Comparison of ENCODE assay signal across 9 mouse cellular contexts in the genomic region with DNA sequence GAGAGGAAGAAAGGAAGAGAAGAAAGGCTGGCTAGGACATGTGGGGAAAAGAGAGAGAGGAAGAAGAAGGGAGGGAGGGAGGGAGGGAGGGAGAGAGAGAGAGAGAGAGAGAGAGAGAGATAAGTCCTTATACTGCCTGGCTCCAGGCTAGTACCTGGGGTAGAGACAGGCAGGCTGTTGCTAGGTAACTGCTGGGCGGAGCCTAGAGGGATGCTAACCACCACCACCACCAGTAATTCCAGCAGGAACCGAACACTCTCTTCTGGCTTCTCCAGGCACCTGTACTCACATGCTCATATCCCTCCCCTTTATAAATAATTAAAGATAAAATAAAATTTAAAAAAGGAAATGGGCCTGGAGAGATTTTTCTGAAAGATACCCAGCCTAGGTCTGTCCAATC. TPM values are rescaled to one million over a fixed set of nuclear protein-coding genes. Genes with fewer than 3 reads are reported as not detected.
DNase-seq lines count a peak whose midpoint lies in the region; ATAC-seq and TF ChIP-seq lines count a peak whose summit lies in the region.
"Had no signal": no experiment of that assay in that cellular context is flagged by ENCODE, and none has a peak within 500 bp of the region (broad histone marks: within the 10 kb centered on the region; RNA-seq: fewer than 3 reads in every experiment).

No protein-coding gene starts in this region.

- peaks cover 8% of the 10 kb centered on the region for H3K36me3 ChIP-seq in intestine, embryonic 16.5 days (ENCODE audit: control insufficient read depth, insufficient read depth, low read length)

- no peak overlapping the region for H3K4me2 ChIP-seq in intestine, embryonic 16.5 days (ENCODE audit: low read depth, low read length)

- no peak for ATAC-seq in intestine, embryonic 16.5 days
- ATAC-seq in megakaryocyte-erythroid progenitor cell, adult 5-6 weeks (replicated peaks; ENCODE audit: low FRiP score, low TSS enrichment, poor library complexity, severe bottlenecking): no peak

- intact Hi-C loops in gastrocnemius, adult 2 months (cut with DNase I): no loop called here

- no peak for TF ChIP-seq CTCF in gastrocnemius, adult 2 months (IDR thresholded peaks at IDR 0.05)

- H3K4me1 ChIP-seq in intestine, embryonic 16.5 days (ENCODE audit: control insufficient read depth, insufficient read depth, low read length): peaks cover 19% of the 10 kb centered on the region

- peak overlapping the region; percentile 82 for H3K4me3 ChIP-seq in gastrocnemius, adult 2 months
- no peak overlapping the region for H3K4me3 ChIP-seq in intestine, embryonic 16.5 days (ENCODE audit: low read length)

- no peak for DNase-seq in gastrocnemius, adult 2 months
- no peak for DNase-seq in gastrocnemius, postnatal 4 days (ENCODE audit: low spot score in 2 of 2)
- peak; percentile 30 for DNase-seq in right cerebral cortex, adult 18-20 months
- DNase-seq in right cerebral cortex, adult 2 months (ENCODE audit: low spot score in 2 of 2): no peak
- DNase-seq in telencephalon, adult 2 months (ENCODE audit: low read depth, low spot score): peak; percentile 35
- DNase-seq in kidney, postnatal 4 days: no peak

- H3K9ac ChIP-seq in intestine, embryonic 16.5 days (ENCODE audit: low read depth, low read length): no peak overlapping the region

- H3K27me3 ChIP-seq in intestine, embryonic 16.5 days (replicated peaks; ENCODE audit: control insufficient read depth, insufficient read depth, low read length): no peaks in the 10 kb centered on the region

- 31% methylated on average over 2 of the region's 2 CpGs for WGBS in intestine, embryonic 16.5 days

- peak overlapping the region; percentile 92 for H3K27ac ChIP-seq in gastrocnemius, adult 2 months
- H3K27ac ChIP-seq in intestine, embryonic 16.5 days (ENCODE audit: low read length): peak overlapping the region; percentile 94

- 0 out of 2 replicates have a peak, but pooled peaks cover 1% of the 10 kb centered on the region for H3K9me3 ChIP-seq in intestine, embryonic 16.5 days (ENCODE audit: control insufficient read depth, low read length)

RNA-seq across cellular contexts. Expression of a gene that starts 0.7 kb away (rescaled TPM):
- total RNA-seq in gastrocnemius, adult 2 months (2021): 10 to 100 TPM; 21.0 to 36.7 TPM
- 10 to 100 TPM; 51.2 to 65.1 TPM for total RNA-seq in gastrocnemius, postnatal 4 days (2021)
- 13.6 and 15.0 TPM in 2 replicates for polyA plus RNA-seq in intestine, embryonic 16.5 days (2015; fragmentation: Nextera tagmentation; extraction: Ambion mirVana)
- total RNA-seq in megakaryocyte-erythroid progenitor cell, adult 5-6 weeks (2014; fragmentation: Nextera tagmentation): 7.3 and 9.4 TPM in 2 replicates
- 8.0 and 9.0 TPM in 2 replicates for total RNA-seq in megakaryocyte-erythroid progenitor cell, adult 5-6 weeks (2017)

RNA-seq across cellular contexts. Expression of a gene that starts 27.0 kb away (rescaled TPM):
- total RNA-seq in gastrocnemius, adult 2 months (2021): 10 to 100 TPM; 20.9 to 27.0 TPM
- 10 to 100 TPM; 78.7 to 79.0 TPM for total RNA-seq in gastrocnemius, postnatal 4 days (2021)
- polyA plus RNA-seq in intestine, embryonic 16.5 days (2015; fragmentation: Nextera tagmentation; extraction: Ambion mirVana): 101 and 106 TPM in 2 replicates
- 101 and 115 TPM in 2 replicates for total RNA-seq in megakaryocyte-erythroid progenitor cell, adult 5-6 weeks (2014; fragmentation: Nextera tagmentation)
- total RNA-seq in megakaryocyte-erythroid progenitor cell, adult 5-6 weeks (2017): 218 and 222 TPM in 2 replicates

RNA-seq across cellular contexts. Expression of a gene that starts 36.3 kb away (rescaled TPM):
- total RNA-seq in gastrocnemius, adult 2 months (2021): 100 to 1,000 TPM; 344 to 373 TPM
- 100 to 1,000 TPM; 149 to 154 TPM for total RNA-seq in gastrocnemius, postnatal 4 days (2021)
- 22.9 and 23.3 TPM in 2 replicates for polyA plus RNA-seq in intestine, embryonic 16.5 days (2015; fragmentation: Nextera tagmentation; extraction: Ambion mirVana)
- not detected in 2 replicates for total RNA-seq in megakaryocyte-erythroid progenitor cell, adult 5-6 weeks (2014; fragmentation: Nextera tagmentation)
- not detected in 2 replicates for total RNA-seq in megakaryocyte-erythroid progenitor cell, adult 5-6 weeks (2017)
- total RNA-seq: CH12.LX had no signal

Comparison
In these comparisons a context has a peak if more than half of its experiments do, and no peak if none do; other contexts are left out.
1. DNase-seq: peak in right cerebral cortex, adult 18-20 months (single experiment) and telencephalon, adult 2 months (single experiment); none in gastrocnemius, adult 2 months (single experiment), gastrocnemius, postnatal 4 days (0 of 2), right cerebral cortex, adult 2 months (0 of 2) and kidney, postnatal 4 days (0 of 2).
2. RNA of a gene that starts 36.3 kb away (total RNA-seq): 344 to 373 TPM in gastrocnemius, adult 2 months and 149 to 154 TPM in gastrocnemius, postnatal 4 days; not detected in megakaryocyte-erythroid progenitor cell, adult 5-6 weeks; every median in the first group is over 100 times any median in the second.